Mouse (Mus musculus) liver, embryonic 16.5 days (tissue): ENCODE results near the gene Flad1. TPM values are rescaled to one million over a fixed set of nuclear protein-coding genes. Genes with fewer than 3 reads are reported as not detected.

Experiments used
- ATAC-seq: fragments of 200-750 bp; cut with Nextera tagmentation; 2 replicates; pipeline ENCODE4 v1.8.0; 2017; ENCODE audit warnings: low read depth, mild to moderate bottlenecking, moderate number of reproducible peaks, moderate library complexity
- H3K27ac ChIP-seq: fragments of 300-500 bp; sonication (generic); 2 replicates; pipeline ENCODE4 v1.5.1; 2014; ENCODE audit warnings: mild to moderate bottlenecking, low read length
- H3K27me3 ChIP-seq: fragments of 300-500 bp; sonication (generic); 2 replicates; pipeline ENCODE4 v1.6.1; 2014; ENCODE audit warnings: low read depth, low read length, mixed read lengths; ENCODE audit not compliant: control insufficient read depth, insufficient read depth
- H3K36me3 ChIP-seq: fragments of 300-500 bp; sonication (generic); 2 replicates; pipeline ENCODE4 v1.6.1; 2014; ENCODE audit warnings: mild to moderate bottlenecking; ENCODE audit not compliant: control insufficient read depth, insufficient read depth
- H3K4me1 ChIP-seq: fragments of 300-500 bp; sonication (generic); 2 replicates; pipeline ENCODE4 v1.6.1; 2014; ENCODE audit warnings: low read depth, low read length, mixed read lengths; ENCODE audit not compliant: control insufficient read depth
- H3K4me2 ChIP-seq: fragments of 300-500 bp; sonication (generic); 2 replicates; pipeline ENCODE4 v1.6.1; 2014; ENCODE audit warnings: low read depth, low read length, mixed read lengths
- H3K4me3 ChIP-seq: fragments of 300-500 bp; sonication (generic); 2 replicates; pipeline ENCODE4 v1.5.1; 2014; ENCODE audit warnings: low read depth, mild to moderate bottlenecking, low read length
- H3K9ac ChIP-seq: fragments of 300-500 bp; sonication (generic); 2 replicates; pipeline ENCODE4 v1.6.1; 2014; ENCODE audit warnings: low read depth, low read length
- H3K9me3 ChIP-seq: fragments of 300-500 bp; sonication (generic); replicated peaks from 2 replicates; pipeline ENCODE4 v1.6.1; 2016; ENCODE audit warnings: low read length; ENCODE audit not compliant: control insufficient read depth
- WGBS: fragments of 180-500 bp; shearing (Covaris S2); extraction: QIAGEN DNeasy Blood & Tissue Kit; methylation state at CpG from one replicate; pipeline ENCODE4 v1.1.7; 2014; ENCODE audit not compliant: insufficient replicate concordance; 5-methylcytosine and 5-hydroxymethylcytosine counted together
- polyA plus RNA-seq: library from polyadenylated mRNA; unstranded; fragments of >200 nt; fragmentation: Nextera tagmentation; extraction: Ambion mirVana; gene quantifications from 2 replicates; pipeline ENCODE4 v1.2.1, GENCODE M21; 2015

The Flad1 gene
- polyA plus RNA-seq, 1 experiment from 2014 or later = 14.9 TPM

DNA sequence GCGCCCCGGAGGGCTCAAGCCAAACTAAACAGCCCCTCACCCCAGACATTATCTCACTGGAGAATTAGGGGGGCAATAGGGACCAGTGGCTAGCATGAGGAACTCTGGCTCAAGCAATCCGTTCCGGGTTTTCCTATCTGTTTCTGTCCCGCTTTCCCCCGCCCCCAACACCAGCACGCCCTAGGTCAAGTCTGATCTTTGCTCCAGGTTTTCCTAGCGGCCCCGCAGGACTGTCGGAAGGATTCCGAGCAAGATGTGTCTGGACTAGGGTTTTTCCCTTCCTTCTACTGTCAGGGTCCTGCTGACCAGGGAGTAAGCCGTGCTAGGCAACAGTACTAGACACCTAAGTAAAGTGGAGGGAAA, 16.8 kb downstream of the Flad1 start:
- ATAC-seq = peak; percentile 9
- Histone ChIP-seq H3K9ac (peak overlapping the region; percentile 73), H3K36me3 (no peaks in the 10 kb centered on the region), H3K9me3 (no peaks in the 10 kb centered on the region), H3K4me2 (peak overlapping the region; percentile 99), H3K4me3 (peak overlapping the region; percentile 71), H3K27me3 (peaks cover 31% of the 10 kb centered on the region), H3K4me1 (peaks cover 42% of the 10 kb centered on the region), H3K27ac (peak overlapping the region; percentile 89)
- WGBS = under 1% methylated on average over 11 of the region's 12 CpGs

DNA sequence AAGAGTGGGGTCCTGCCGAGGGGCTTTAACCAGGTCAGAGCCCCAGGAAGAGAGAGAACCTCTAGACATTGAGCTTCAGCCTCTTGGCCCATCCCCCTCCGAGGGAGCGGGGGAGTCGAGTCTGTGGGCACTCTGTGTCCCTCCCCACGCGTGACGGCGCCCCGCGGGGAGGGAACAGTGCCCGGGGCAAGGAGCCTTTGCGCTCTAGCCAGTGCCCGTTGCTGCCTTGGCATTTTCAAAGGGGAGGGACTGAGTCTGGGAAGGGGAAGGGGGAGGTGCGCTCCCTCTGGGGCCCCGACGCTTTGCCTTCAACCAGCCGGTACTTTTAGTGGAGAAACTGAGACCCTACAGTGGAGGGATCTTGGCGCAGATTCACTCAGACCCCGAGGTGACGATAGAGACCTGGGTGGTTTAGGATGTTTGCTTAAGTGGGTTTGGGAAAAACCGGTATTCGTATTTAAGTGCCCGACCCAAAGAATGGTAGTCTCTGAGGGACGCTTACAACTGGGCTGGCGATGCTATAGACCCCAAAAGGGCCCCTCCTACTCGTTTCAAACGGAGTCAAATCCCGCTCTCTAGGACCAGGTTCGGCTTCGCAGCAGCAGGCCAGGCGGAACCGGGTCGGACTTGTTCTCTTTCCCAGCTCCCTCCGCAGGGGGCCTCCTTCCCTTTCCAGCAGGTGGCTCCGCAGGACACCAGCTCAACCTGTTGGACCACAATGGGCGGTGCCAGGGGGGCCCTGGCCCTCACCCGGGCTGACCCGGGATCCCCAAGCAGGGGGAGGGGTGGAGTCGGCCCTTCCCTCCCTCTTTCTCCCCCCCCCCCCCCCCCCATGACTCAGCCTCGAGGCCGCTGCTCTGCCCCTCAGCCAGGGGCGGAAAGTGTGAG, 17.4 kb downstream of the Flad1 start, which contains the start of gene Zbtb7b:
Gene Zbtb7b (minus strand): TSS at position 771 of the 888 bp plus-strand sequence.
- ATAC-seq = peak; percentile 40
- Histone ChIP-seq H3K36me3 (no peaks in the 10 kb centered on the region), H3K27me3 (peaks cover 31% of the 10 kb centered on the region), H3K4me1 (peaks cover 45% of the 10 kb centered on the region), H3K27ac (peak within 1 kb of the TSS; percentile 89), H3K9ac (peak within 1 kb of the TSS; percentile 73), H3K4me3 (peak within 1 kb of the TSS; percentile 71), H3K4me2 (peak within 1 kb of the TSS; percentile 99), H3K9me3 (no peaks in the 10 kb centered on the region)
- WGBS = 0% methylated on average over 42 of the region's 42 CpGs

DNA sequence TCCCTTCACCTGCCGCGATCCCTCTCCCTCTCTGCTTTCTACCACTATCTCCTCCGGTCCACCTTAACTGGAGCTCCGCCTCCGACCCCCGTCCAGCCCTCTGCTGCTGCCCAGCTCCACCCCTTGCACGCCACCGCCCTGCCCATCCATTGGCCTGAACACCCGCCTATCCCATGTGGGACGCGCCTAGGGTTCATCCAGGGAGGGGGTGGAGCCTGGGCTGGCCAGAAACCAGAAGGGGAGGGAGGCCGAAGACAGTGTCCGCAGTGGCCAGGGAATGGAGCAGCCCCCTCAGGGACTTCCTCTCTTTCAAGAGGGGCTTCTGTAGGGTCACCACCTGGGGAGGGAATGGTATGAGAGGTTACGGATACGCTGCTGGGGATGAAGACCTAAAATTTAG, 18.1 kb downstream of the Flad1 start:
- peaks cover 31% of the 10 kb centered on the region for H3K27me3 ChIP-seq
- no peaks in the 10 kb centered on the region for H3K9me3 ChIP-seq
- H3K4me3 ChIP-seq = peak overlapping the region; percentile 71
- H3K36me3 ChIP-seq = no peaks in the 10 kb centered on the region
- H3K9ac ChIP-seq = peak overlapping the region; percentile 73
- peak; percentile 93 for ATAC-seq
- under 1% methylated on average over 15 of the region's 15 CpGs for WGBS
- peak overlapping the region; percentile 89 for H3K27ac ChIP-seq
- peaks cover 47% of the 10 kb centered on the region for H3K4me1 ChIP-seq
- H3K4me2 ChIP-seq = peak overlapping the region; percentile 99

DNA sequence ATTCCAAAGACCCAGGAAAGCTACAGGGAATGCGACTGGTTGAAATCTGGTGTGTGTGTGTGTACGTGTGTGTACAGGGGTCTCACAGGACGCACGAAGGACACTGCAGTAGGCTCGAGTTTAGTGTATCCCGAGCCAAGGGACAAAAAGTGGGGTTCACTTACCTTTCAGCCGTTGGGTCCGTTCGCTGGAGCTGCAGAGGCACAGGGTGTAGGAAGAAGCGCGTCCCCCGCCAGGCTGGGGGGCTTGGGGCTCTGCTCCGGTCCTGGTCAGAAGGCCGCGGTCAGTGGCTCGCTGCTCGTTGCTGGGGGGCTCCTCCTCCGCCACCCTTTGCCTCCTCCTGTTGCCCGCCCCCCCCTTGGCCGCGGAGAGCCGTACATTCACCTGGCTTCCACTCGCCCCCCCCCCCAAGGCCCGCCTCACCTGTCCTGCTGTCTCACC, 18.8 kb downstream of the Flad1 start:
- Histone ChIP-seq H3K27ac (peak overlapping the region; percentile 81), H3K4me2 (peak overlapping the region; percentile 99), H3K4me3 (peak overlapping the region; percentile 71), H3K9ac (peak overlapping the region; percentile 68), H3K27me3 (peaks cover 31% of the 10 kb centered on the region), H3K4me1 (peaks cover 55% of the 10 kb centered on the region), H3K36me3 (no peaks in the 10 kb centered on the region), H3K9me3 (no peaks in the 10 kb centered on the region)
- WGBS = 0% methylated on average over 21 of the region's 24 CpGs
- no peak for ATAC-seq

DNA sequence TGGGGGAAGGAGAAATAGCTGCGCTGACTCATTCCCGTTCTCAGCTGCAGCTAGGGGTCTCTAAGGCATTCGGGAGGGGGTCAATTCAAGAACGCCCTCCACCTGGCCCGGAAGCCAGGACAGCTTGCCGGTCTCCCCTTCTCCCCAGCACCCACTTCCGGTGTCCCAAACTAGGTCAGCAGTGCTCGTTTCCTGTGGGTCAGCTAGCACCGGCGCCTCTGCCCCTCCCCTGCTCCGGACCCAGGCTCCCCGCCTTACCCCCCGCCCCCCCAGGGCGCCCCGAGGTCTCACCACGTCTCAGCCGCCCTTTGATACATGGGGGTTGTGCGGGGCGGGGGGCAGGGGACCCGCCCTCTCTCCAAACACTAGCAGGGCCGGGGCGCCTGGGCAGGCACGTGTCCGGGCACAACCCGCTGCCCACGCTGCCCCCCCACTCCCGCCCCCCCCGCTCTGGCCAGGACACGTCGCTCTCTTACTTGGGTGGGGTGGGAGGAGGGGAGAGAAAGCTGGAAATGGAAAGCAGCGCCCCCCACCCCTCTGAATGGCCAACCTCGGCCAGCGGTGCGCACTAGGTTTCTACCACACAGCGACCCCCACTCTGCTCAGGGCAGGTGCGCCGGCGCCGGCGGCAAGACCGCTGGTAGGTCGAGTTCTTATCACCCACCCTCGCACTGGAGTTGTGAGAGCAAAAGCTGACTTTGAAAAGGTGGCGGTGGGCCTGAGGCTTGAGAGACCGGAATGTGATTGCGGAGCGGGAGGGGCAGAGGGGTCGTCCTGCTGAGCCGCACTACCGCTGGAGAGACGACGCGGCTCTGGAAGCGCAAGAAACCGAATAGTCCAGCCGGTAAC, 19.8 kb downstream of the Flad1 start:
- Histone ChIP-seq H3K4me1 (peaks cover 63% of the 10 kb centered on the region), H3K9ac (peak overlapping the region; percentile 68), H3K27me3 (peaks cover 31% of the 10 kb centered on the region), H3K4me3 (peak overlapping the region; percentile 71), H3K9me3 (no peaks in the 10 kb centered on the region), H3K27ac (peak overlapping the region; percentile 81), H3K36me3 (no peaks in the 10 kb centered on the region), H3K4me2 (peak overlapping the region; percentile 99)
- 1% methylated on average over 55 of the region's 56 CpGs for WGBS
- ATAC-seq = peak; percentile 5

DNA sequence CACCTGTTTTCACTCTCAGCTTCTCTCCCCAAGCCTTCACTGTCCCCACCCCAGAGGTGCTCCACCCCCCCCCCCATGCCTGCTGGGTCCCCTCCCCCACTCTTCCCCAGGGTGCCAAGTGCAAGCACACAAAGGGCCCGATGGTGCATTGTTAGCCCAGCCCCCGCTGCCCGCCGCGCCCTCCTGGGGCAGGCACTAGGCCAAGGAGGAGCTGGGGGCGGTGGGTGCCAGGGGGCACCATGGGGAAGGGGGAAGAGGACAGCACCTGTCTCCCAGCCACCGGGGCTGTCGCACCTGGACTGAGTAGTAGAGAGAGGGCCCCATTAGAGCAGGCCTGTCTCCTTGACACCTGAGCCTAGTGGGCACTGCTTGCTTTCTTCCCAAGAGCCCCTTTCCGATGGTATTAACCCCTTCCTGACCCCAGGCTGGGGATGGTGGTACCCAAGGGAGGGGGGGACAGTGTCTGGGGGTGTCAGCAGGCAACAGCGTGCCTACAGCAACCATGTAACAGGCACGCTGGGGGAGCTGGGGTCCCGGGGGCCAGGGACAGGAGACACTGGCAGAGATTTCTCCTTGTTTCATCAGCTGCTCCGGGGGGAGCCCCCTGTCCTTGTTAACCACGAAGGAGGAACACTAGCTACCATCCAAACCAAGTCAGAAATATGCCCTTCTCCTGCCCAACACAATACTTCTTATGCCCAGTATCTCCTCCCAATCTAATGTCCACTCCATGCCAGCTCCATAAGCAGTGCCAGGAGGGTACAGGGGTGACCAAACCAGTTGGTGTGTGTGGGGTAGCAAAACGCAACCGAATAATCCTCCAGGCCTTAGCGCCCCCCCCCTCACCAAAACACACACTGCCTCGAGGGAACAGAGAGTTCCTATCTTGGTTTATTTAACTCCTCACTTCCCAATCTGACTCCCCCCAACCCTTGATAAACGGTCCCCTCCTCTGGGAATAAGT, 20.7 kb downstream of the Flad1 start:
- no peak for ATAC-seq

DNA sequence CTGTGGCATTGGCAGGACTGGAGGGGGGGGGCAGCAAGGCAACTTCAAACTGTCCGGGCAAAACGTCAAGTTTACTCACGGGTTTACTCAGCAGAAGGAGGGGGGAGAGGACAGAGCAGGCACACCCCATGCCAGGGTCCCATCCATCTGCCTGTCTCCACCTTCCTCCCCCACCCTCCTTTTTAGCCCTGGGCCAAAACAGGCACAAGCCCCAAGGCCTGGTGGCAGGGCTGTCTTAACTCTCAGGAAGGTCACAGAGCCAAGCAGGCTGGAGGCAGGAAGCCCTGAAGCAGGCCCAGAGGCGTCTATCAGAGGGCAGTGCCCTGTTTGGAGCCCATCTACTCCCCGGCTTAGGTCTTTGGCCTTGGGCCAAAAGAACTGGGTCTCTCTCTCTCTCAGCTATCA, 21.6 kb downstream of the Flad1 start:
- Histone ChIP-seq H3K9ac (no peak overlapping the region), H3K4me1 (peaks cover 48% of the 10 kb centered on the region), H3K4me2 (peak overlapping the region; percentile 99), H3K27me3 (peaks cover 27% of the 10 kb centered on the region), H3K4me3 (no peak overlapping the region), H3K9me3 (no peaks in the 10 kb centered on the region), H3K36me3 (no peaks in the 10 kb centered on the region), H3K27ac (peak overlapping the region; percentile 81)
- ATAC-seq = no peak
- WGBS = 39% methylated on average over 5 of the region's 5 CpGs

More for the DNA sequence above, 20.7 kb downstream of the Flad1 start:
- peak overlapping the region; percentile 68 for H3K9ac ChIP-seq
- H3K9me3 ChIP-seq = no peaks in the 10 kb centered on the region
- H3K4me3 ChIP-seq = peak overlapping the region; percentile 71
- H3K4me2 ChIP-seq = peak overlapping the region; percentile 99
- H3K27me3 ChIP-seq = peaks cover 31% of the 10 kb centered on the region
- no peaks in the 10 kb centered on the region for H3K36me3 ChIP-seq
- peak overlapping the region; percentile 81 for H3K27ac ChIP-seq
- H3K4me1 ChIP-seq = peaks cover 57% of the 10 kb centered on the region
- 18% methylated on average over 19 of the region's 19 CpGs for WGBS
